Mouse (Mus musculus) lung, postnatal 0 days (tissue): Measurements from ENCODE around the gene Ncor2. TPM values are rescaled to one million over a fixed set of nuclear protein-coding genes. Genes with fewer than 3 reads are reported as not detected.

Experiments
- ATAC-seq: fragments of 200-750 bp; cut with Nextera tagmentation; 2 replicates; pipeline ENCODE4 v1.8.0; 2017; ENCODE audit warnings: moderate library complexity
- DNase-seq: peaks from one replicate; pipeline ENCODE4 v3.0.0-alpha.2; 2016; ENCODE audit warnings: low spot score
- H3K27ac ChIP-seq: fragments of 300-500 bp; sonication (generic); 2 replicates; pipeline ENCODE4 v1.5.1; 2014; ENCODE audit warnings: antibody characterized with exemption, mild to moderate bottlenecking, low read length, mixed read lengths
- H3K27me3 ChIP-seq: fragments of 300-500 bp; sonication (generic); replicated peaks from 2 replicates; pipeline ENCODE4 v1.6.1; 2014; ENCODE audit warnings: low read length, mixed read lengths; ENCODE audit not compliant: insufficient read depth
- H3K36me3 ChIP-seq: fragments of 300-500 bp; sonication (generic); 2 replicates; pipeline ENCODE4 v1.6.1; 2014; ENCODE audit warnings: low read length, mixed read lengths; ENCODE audit not compliant: insufficient read depth
- H3K4me1 ChIP-seq: fragments of 300-500 bp; sonication (generic); 2 replicates; pipeline ENCODE4 v1.6.1; 2014; ENCODE audit warnings: antibody characterized with exemption, low read depth, low read length, mixed read lengths; ENCODE audit not compliant: insufficient read depth
- H3K4me2 ChIP-seq: fragments of 300-500 bp; sonication (generic); replicated peaks from 2 replicates; pipeline ENCODE4 v1.6.1; 2014; ENCODE audit warnings: low read depth, mild to moderate bottlenecking, low read length, moderate library complexity, mixed read lengths
- H3K4me3 ChIP-seq: fragments of 300-500 bp; sonication (generic); 2 replicates; pipeline ENCODE4 v1.5.1; 2014; ENCODE audit warnings: low read depth, low read length
- H3K9ac ChIP-seq: fragments of 300-500 bp; sonication (generic); replicated peaks from 2 replicates; pipeline ENCODE4 v1.6.1; 2014; ENCODE audit warnings: low read depth, mild to moderate bottlenecking
- H3K9me3 ChIP-seq: fragments of 300-500 bp; sonication (generic); 2 replicates; pipeline ENCODE4 v1.6.1; 2016; ENCODE audit warnings: low read length, mixed read lengths
- CTCF ChIP-seq: IDR thresholded peaks from 2 replicates; pipeline ENCODE4 v1.5.1; 2016; ENCODE audit warnings: antibody characterized with exemption, mild to moderate bottlenecking
- EP300 ChIP-seq: IDR thresholded peaks from 2 replicates; pipeline ENCODE4 v1.6.1; 2016; ENCODE audit warnings: antibody characterized with exemption, mild to moderate bottlenecking, control low read depth
- WGBS: fragments of 180-500 bp; shearing (Covaris S2); extraction: QIAGEN DNeasy Blood & Tissue Kit; methylation state at CpG from one replicate; pipeline ENCODE4 v1.1.7; 2014; 5-methylcytosine and 5-hydroxymethylcytosine counted together
- polyA plus RNA-seq: library from polyadenylated mRNA; unstranded; fragments of >200 nt; fragmentation: Nextera tagmentation; extraction: Ambion mirVana; gene quantifications from 2 replicates; pipeline ENCODE4 v1.2.1, GENCODE M21; 2015

Gene Ncor2
- polyA plus RNA-seq, 1 experiment from 2014 or later = 20.2 TPM

DNA sequence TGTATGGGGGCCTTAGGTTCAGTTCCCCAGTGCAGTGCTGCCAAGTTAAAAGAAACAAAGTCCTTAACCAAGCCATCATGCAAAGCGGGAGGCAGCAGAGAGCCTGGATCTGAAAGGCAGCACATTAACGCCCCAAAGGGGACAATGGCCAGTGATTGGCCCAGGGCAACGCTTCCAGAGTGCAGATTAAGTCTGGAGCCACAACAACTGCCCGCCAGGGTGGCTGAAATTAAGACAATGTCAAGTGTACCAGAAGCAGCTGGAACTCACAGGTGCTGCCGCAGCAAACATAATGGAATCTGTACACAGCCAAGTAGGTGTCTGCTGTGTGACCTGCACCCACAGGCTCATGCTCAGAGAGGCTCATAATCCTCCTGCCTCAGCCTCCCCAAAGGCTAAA is 24.8 kb downstream of the Ncor2 start:
- Histone ChIP-seq H3K27ac (no peak overlapping the region), H3K9ac (no peak overlapping the region), H3K4me1 (peaks cover 55% of the 10 kb centered on the region), H3K4me3 (no peak overlapping the region), H3K4me2 (no peak overlapping the region), H3K36me3 (no peaks in the 10 kb centered on the region), H3K27me3 (no peaks in the 10 kb centered on the region), H3K9me3 (no peaks in the 10 kb centered on the region)
- 79% methylated on average over 5 of the region's 5 CpGs for WGBS
- DNase-seq (no peak), ATAC-seq (no peak)
- TF ChIP-seq CTCF (no peak), EP300 (no peak)

DNA sequence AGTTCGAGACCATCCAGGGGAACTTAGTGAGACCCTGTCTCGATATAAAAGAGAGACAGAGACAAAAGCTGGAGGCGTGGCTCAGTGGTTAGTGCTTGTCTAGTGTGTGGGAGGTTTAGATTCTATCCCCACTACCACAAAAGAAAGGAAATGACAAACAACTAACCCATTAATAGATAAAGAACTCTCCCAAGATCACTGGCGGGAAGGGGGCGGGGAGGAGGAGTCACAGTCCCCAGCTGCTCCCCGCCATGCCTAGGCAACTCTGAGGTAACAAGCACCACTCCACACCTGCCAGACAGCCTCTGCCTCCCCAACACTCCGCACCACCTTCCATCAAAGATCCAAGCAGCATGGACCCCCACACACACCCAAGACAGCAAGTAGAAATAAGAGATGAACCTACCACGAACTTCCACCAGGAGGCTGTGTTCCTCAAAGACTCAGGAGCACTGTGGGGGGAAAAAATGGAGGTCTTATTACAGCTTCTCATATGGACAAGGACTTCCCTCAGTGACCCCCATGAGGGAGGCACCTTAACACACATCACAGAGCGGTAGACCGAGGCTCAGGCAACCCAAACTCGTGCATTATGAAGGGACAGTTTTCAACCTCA is 25.7 kb downstream of the Ncor2 start:
- Histone ChIP-seq H3K4me1 (peaks cover 50% of the 10 kb centered on the region), H3K27me3 (no peaks in the 10 kb centered on the region), H3K4me2 (no peak overlapping the region), H3K9ac (no peak overlapping the region), H3K27ac (no peak overlapping the region), H3K36me3 (no peaks in the 10 kb centered on the region), H3K4me3 (no peak overlapping the region), H3K9me3 (no peaks in the 10 kb centered on the region)
- WGBS = 84% methylated on average over 11 of the region's 11 CpGs
- ATAC-seq (no peak), DNase-seq (no peak)
- TF ChIP-seq EP300 (no peak), CTCF (peak; percentile 50)

DNA sequence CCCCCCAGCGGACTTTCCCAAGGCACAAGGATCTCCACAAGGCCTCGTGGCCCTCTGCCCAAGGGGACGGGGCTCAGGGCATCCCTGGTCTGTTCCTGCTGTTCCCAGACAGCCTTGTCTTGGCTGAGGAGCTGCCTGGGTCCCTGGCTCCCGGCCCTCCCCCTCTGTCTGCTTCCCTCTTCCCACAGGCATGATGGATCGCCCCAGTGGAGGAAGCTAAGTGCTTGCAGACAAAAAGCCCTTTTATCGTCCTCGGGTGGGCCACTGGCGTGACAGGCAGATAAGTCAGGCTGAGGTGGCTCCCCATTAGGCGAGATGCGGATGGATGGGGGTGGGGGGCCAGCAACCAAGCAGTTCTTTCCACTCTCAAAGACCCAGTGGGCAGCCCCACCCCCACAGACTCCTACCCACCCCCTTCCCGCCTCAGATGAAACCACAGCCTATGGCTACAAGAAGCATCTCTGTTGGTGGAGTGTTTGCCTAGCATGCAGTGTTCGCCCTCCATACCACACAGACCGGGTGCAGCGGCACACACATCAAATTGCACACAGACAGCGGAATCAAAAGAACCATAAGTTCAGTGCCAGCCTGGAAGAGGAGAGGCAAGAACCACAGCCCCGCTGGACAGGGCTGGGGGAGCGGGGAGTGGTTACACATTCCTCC is 27.0 kb downstream of the Ncor2 start:
- H3K9me3 ChIP-seq = no peaks in the 10 kb centered on the region
- peaks cover 37% of the 10 kb centered on the region for H3K4me1 ChIP-seq
- H3K27me3 ChIP-seq = no peaks in the 10 kb centered on the region
- H3K36me3 ChIP-seq = no peaks in the 10 kb centered on the region
- H3K4me2 ChIP-seq = no peak overlapping the region
- WGBS = 11% methylated on average over 17 of the region's 17 CpGs
- H3K9ac ChIP-seq = 0 out of 2 replicates have a peak overlapping the region, but pooled peaks have one; percentile 16
- ATAC-seq = peak; percentile 48
- DNase-seq = peak; percentile 42
- H3K27ac ChIP-seq = no peak overlapping the region
- TF ChIP-seq CTCF = no peak
- no peak for TF ChIP-seq EP300
- no peak overlapping the region for H3K4me3 ChIP-seq

DNA sequence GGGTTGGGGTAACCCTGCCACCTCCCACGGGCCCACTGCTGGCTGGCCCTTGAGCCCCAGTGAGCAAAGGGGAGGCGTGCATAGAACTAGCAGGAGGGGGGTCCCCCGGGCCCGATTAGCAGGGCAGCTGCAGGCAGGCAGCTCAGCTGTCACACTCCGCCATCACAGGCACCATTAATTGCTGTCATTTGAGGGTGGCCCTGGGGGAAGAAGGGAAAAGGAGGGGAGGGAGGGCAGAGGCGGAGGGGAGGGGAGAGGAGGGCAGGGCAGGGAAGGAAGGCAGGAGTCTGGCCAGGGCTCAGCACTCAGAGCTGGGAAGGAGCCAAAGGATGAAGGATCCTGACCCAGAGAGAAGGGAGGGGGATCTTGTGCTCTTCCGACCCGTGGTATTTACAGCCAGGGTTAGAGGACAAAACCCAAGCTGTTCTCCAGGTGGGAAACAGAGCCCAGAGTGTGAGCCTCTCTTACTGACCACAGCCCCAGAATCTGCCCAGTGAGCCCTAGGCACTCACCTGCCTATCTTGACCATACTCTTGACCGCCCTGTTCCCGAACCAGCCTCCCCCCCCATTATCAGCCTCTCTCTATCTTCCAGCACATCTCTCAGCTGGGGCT is 28.0 kb downstream of the Ncor2 start:
- Histone ChIP-seq H3K9ac (no peak overlapping the region), H3K9me3 (no peaks in the 10 kb centered on the region), H3K4me2 (no peak overlapping the region), H3K27ac (no peak overlapping the region; the same call in 1 of the 2 replicates), H3K4me3 (no peak overlapping the region), H3K4me1 (peaks cover 30% of the 10 kb centered on the region), H3K27me3 (no peaks in the 10 kb centered on the region), H3K36me3 (no peaks in the 10 kb centered on the region)
- DNase-seq (peak; percentile 61), ATAC-seq (peak; percentile 18; the same call in 1 of the 2 replicates)
- 21% methylated on average over 10 of the region's 10 CpGs for WGBS
- TF ChIP-seq EP300 (no peak), CTCF (no peak)

DNA sequence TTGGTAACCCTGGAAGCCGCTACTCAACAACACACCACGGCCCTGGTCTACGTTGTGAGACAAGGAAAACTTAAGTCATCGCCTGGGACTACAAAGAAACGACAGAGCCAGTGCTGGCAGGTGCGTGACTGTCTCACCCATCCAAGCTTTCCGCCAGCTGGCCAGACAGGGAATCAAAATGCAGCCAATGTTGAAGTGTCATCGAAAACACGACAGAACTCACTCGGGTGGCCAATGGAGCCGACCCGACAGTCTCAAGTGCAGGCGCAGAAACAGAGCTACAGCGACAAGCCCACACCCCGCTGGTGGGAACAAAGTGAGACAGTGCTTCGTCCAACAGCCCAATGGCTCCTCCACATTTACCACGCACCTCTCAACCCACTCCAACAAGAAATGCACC is 29.9 kb downstream of the Ncor2 start:
- WGBS = 34% methylated on average over 17 of the region's 17 CpGs
- Histone ChIP-seq H3K36me3 (no peaks in the 10 kb centered on the region), H3K4me2 (no peak overlapping the region), H3K27me3 (no peaks in the 10 kb centered on the region), H3K4me1 (peaks cover 30% of the 10 kb centered on the region), H3K9me3 (no peaks in the 10 kb centered on the region), H3K4me3 (no peak overlapping the region), H3K9ac (no peak overlapping the region), H3K27ac (peak overlapping the region; percentile 47; the same call in 1 of the 2 replicates)
- ATAC-seq (peak; percentile 11; the same call in 1 of the 2 replicates), DNase-seq (peak; percentile 43)
- no peak for TF ChIP-seq EP300
- no peak for TF ChIP-seq CTCF

DNA sequence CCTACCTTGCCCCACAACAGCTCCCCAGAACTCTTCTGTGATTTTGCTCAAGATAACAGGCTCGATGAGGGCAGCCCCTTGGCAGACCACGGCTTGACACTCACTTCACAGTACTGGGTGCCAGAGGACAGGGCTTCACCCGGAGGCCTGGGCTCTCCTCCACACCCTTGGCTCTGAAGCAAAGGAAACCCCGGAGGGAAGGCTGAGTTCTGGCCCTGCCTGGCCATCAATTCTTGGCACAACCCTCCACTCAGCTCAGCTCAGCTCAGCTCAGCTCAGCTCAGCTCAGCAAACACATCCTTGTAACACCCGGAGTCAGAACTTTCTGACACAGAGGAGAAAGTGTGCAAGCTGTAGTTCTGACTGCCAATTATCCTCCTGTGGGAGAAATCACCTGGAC is 30.3 kb downstream of the Ncor2 start:
- no peak overlapping the region for H3K4me3 ChIP-seq
- ATAC-seq = peak; percentile 74

More for the DNA sequence above, 30.3 kb downstream of the Ncor2 start:
- Histone ChIP-seq H3K27me3 (no peaks in the 10 kb centered on the region), H3K36me3 (no peaks in the 10 kb centered on the region), H3K27ac (peak overlapping the region; percentile 47; the same call in 1 of the 2 replicates), H3K4me1 (peaks cover 31% of the 10 kb centered on the region), H3K9ac (no peak overlapping the region), H3K4me2 (no peak overlapping the region), H3K9me3 (no peaks in the 10 kb centered on the region)
- DNase-seq = peak; percentile 78
- 21% methylated on average over 5 of the region's 5 CpGs for WGBS
- TF ChIP-seq CTCF (no peak), EP300 (no peak)
